Mouse (Mus musculus) liver, adult (tissue): ENCODE data around the gene Vill.

Experiments used
- GATA4 ChIP-seq: IDR thresholded peaks from 2 replicates; pipeline ENCODE4 v1.6.1; 2014; ENCODE audit warnings: mild to moderate bottlenecking, low read length; ENCODE audit not compliant: insufficient replicate concordance

Gene Vill

GRCm38 (mm10) chr9:119089437-119089836 lies 36.9 kb downstream of the Vill start:
- TF ChIP-seq GATA4 = no peak

GRCm38 (mm10) chr9:119090462-119090861 lies 37.9 kb downstream of the Vill start:
- no peak for TF ChIP-seq GATA4

GRCm38 (mm10) chr9:119091581-119092310 lies 39.2 kb downstream of the Vill start:
- TF ChIP-seq GATA4 = no peak

GRCm38 (mm10) chr9:119092473-119093418 lies 40.2 kb downstream of the Vill start:
- no peak for TF ChIP-seq GATA4

GRCm38 (mm10) chr9:119093419-119094295 lies 41.1 kb downstream of the Vill start, which contains the start of gene Plcd1:
Gene Plcd1 (minus strand): TSS chr9:119093502.
- no peak for TF ChIP-seq GATA4

- no peak for TF ChIP-seq GATA4
These were observed 42.0 kb downstream of the Vill start for GRCm38 (mm10) chr9:119094462-119095109.

GRCm38 (mm10) chr9:119100177-119100898 lies 47.8 kb downstream of the Vill start:
- TF ChIP-seq GATA4 = no peak

- TF ChIP-seq GATA4 = no peak
These were observed 49.6 kb downstream of the Vill start, which contains the start of gene Dlec1 for GRCm38 (mm10) chr9:119101992-119102782. Gene Dlec1 (plus strand): TSS chr9:119102478.

GRCm38 (mm10) chr9:119102783-119103113 lies 50.2 kb downstream of the Vill start:
- TF ChIP-seq GATA4 = no peak

- TF ChIP-seq GATA4 = no peak
These were observed 55.0 kb downstream of the Vill start for GRCm38 (mm10) chr9:119107566-119107965.

GRCm38 (mm10) chr9:119109685-119110353 lies 57.2 kb downstream of the Vill start:
- TF ChIP-seq GATA4 = no peak

GRCm38 (mm10) chr9:119110640-119111039 lies 58.1 kb downstream of the Vill start:
- TF ChIP-seq GATA4 = no peak

GRCm38 (mm10) chr9:119114911-119115310 lies 62.3 kb downstream of the Vill start:
- no peak for TF ChIP-seq GATA4
